Mouse (Mus musculus): ENCODE data around the gene Adamtsl4.

DNA sequence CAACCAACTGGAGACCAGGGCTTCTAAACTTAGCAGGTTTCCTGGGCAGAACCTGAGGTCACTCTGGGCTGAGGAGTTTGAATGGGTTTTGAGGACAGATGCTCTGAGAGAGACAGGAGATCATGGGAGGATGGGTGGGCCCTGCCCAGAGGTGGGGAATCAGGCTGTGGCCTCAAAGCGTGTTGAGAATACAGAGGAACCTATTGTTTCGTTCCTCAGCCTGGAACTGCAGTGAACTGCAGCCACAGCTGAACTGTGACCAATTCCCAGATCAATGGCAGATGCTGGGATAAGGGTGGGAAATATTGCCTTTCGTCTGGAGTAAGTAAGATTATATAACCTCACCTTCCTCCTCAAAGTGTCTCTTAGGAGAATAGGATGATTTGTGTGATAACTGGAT, 8.1 kb upstream of the Adamtsl4 start:
- TF ChIP-seq POLR2A (IDR thresholded peaks at IDR 0.05; ENCODE audit: borderline replicate concordance, extremely low read depth, low read depth, low read length), result no peak
- TF ChIP-seq CTCF (IDR thresholded peaks at IDR 0.05; ENCODE audit: insufficient read depth, low read length), result no peak
